Comparison of ENCODE assay signal across 8 mouse cellular contexts in the genomic region with DNA sequence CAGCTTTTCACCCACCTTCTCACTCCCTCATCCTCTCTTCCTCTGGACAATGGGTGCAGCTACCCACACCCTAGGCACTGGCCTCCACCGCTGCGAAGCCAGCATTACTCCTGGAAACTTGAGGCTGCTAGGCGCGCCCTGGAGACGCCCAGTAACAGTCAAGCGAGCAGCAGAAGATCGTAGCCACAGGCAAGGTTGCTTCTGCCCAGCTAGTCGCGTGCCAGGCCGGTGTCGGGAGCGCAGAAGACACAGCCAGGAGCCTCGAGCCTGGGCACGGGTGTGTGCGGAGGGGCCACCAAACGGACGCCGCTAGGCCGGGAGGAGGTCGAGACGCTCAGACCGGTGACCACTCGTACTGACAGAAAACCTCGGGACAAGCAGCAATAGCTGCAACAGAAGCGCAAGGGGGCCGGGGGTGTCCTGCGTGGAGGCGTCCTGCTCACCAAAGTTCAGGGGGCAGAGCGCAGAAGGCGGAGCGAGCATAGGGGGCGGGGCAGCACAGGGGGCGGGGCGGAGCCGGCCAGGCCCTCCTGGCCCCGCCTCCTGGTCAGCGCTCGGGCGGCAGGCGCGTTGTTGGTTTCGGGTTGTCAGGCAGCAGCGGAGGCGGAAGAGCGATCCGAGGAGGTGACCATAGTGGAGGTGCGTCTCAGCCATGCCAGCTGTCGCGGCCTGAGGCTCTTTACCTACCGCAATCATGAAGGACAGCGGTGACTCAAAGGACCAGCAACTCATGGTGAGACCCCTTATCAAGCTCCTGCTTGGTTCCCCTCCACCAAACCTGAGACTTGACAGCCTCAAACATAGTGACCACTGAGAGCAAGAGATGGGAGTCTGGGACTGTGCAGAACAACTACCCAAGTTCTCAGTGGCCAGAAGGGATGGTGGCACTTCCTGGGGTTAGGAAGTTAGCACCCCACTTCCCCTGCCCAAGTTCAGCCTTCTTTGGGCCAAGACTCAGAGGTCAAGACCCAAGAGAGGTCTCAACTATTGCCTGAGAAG. TPM values are rescaled to one million over a fixed set of nuclear protein-coding genes. Genes with fewer than 3 reads are reported as not detected.
DNase-seq lines count a peak whose midpoint lies in the region; ATAC-seq and TF ChIP-seq lines count a peak whose summit lies in the region.

A gene (plus strand): TSS at position 569 of the 999 bp plus-strand sequence.

- peaks cover 11% of the 10 kb centered on the region for H3K4me1 ChIP-seq in hindbrain, embryonic 15.5 days (replicated peaks)
- H3K4me1 ChIP-seq in liver, adult 2 months (ENCODE audit: control insufficient read depth, insufficient read depth, low read length) = peaks cover 3% of the 10 kb centered on the region; the same call in 1 of the 2 replicates
- H3K4me1 ChIP-seq in midbrain, embryonic 15.5 days = peaks cover 10% of the 10 kb centered on the region; the same call in 1 of the 2 replicates
- H3K4me1 ChIP-seq in thymus, adult 2 months (replicated peaks; ENCODE audit: control insufficient read depth, insufficient read depth, low read length) = peaks cover 9% of the 10 kb centered on the region

- no peak for DNase-seq in layer of hippocampus, adult 2 months (ENCODE audit: low spot score in 2 of 2)
- no peak for DNase-seq in layer of hippocampus, postnatal 25 days (ENCODE audit: extremely low spot score in 1 of 2, low spot score in 1 of 2)
- peak; percentile 70 to 74 for DNase-seq in cerebellum, postnatal 10 days
- peak; percentile 85 for DNase-seq in gastrocnemius, adult 2 months
- peak; percentile 42 for DNase-seq in liver, adult 2 months (ENCODE audit: extremely low read depth, low read depth, low spot score)
- peak; percentile 13 for DNase-seq in thymus, adult 2 months

- no peaks in the 10 kb centered on the region for H3K79me2 ChIP-seq in liver, adult 2 months (ENCODE audit: control insufficient read depth, insufficient read depth, low read length)

- peaks cover 23% of the 10 kb centered on the region for H3K27me3 ChIP-seq in hindbrain, embryonic 15.5 days
- 0 out of 2 replicates have a peak, but pooled peaks cover 2% of the 10 kb centered on the region for H3K27me3 ChIP-seq in liver, adult 2 months (ENCODE audit: control insufficient read depth, insufficient read depth, low read length)
- H3K27me3 ChIP-seq in midbrain, embryonic 15.5 days (replicated peaks) = peaks cover 26% of the 10 kb centered on the region; the same call in 1 of the 2 replicates
- H3K27me3 ChIP-seq in thymus, adult 2 months (ENCODE audit: control insufficient read depth, insufficient read depth, low read length) = no peaks in the 10 kb centered on the region; the same call in 1 of the 2 replicates

- H3K4me3 ChIP-seq in layer of hippocampus, adult 2 months = peak within 1 kb of the TSS; percentile 54
- H3K4me3 ChIP-seq in gastrocnemius, adult 2 months = peak within 1 kb of the TSS; percentile 78
- H3K4me3 ChIP-seq in hindbrain, embryonic 15.5 days = peak within 1 kb of the TSS; percentile 48
- H3K4me3 ChIP-seq in liver, adult 2 months (ENCODE audit: insufficient read depth, low read depth, low read length) = peak within 1 kb of the TSS; percentile 58
- H3K4me3 ChIP-seq in midbrain, embryonic 15.5 days = peak within 1 kb of the TSS; percentile 44
- peak within 1 kb of the TSS; percentile 24 for H3K4me3 ChIP-seq in thymus, adult 2 months (ENCODE audit: control insufficient read depth, insufficient read depth, low read length)

- H3K36me3 ChIP-seq in hindbrain, embryonic 15.5 days = no peaks in the 10 kb centered on the region
- no peaks in the 10 kb centered on the region for H3K36me3 ChIP-seq in liver, adult 2 months (ENCODE audit: control insufficient read depth, insufficient read depth, low read length)
- no peaks in the 10 kb centered on the region for H3K36me3 ChIP-seq in midbrain, embryonic 15.5 days (replicated peaks)
- H3K36me3 ChIP-seq in thymus, adult 2 months (ENCODE audit: control insufficient read depth, insufficient read depth, low read length) = no peaks in the 10 kb centered on the region

- ATAC-seq in hindbrain, embryonic 15.5 days (ENCODE audit: low FRiP score, low read depth) = peak; percentile 63
- ATAC-seq in midbrain, embryonic 15.5 days (replicated peaks) = peak; percentile 39; the same call in 1 of the 2 replicates

- TF ChIP-seq POLR2A in liver, adult 2 months (IDR thresholded peaks at IDR 0.05; ENCODE audit: extremely low read depth, insufficient read depth, low read length) = no peak
- no peak for TF ChIP-seq POLR2A in thymus, adult 2 months (IDR thresholded peaks at IDR 0.05; ENCODE audit: control insufficient read depth, extremely low read depth, insufficient read depth, low read length, poor library complexity)

- no peak within 1 kb of the TSS for H3K27ac ChIP-seq in layer of hippocampus, adult 2 months
- peak within 1 kb of the TSS; percentile 84 for H3K27ac ChIP-seq in gastrocnemius, adult 2 months
- H3K27ac ChIP-seq in hindbrain, embryonic 15.5 days (replicated peaks) = no peak within 1 kb of the TSS
- no peak within 1 kb of the TSS for H3K27ac ChIP-seq in liver, adult 2 months (replicated peaks; ENCODE audit: insufficient read depth, low read depth, low read length)
- H3K27ac ChIP-seq in midbrain, embryonic 15.5 days = no peak within 1 kb of the TSS
- no peak within 1 kb of the TSS for H3K27ac ChIP-seq in thymus, adult 2 months (ENCODE audit: control insufficient read depth, insufficient read depth, low read length)

- H3K9ac ChIP-seq in hindbrain, embryonic 15.5 days = peak within 1 kb of the TSS; percentile 29
- peak within 1 kb of the TSS; percentile 35 for H3K9ac ChIP-seq in liver, adult 2 months (ENCODE audit: low read depth, low read length)
- peak within 1 kb of the TSS; percentile 17 for H3K9ac ChIP-seq in midbrain, embryonic 15.5 days

- 2% methylated on average over 45 of the region's 51 CpGs for WGBS in hindbrain, embryonic 15.5 days
- 6% methylated on average over 51 of the region's 51 CpGs for WGBS in liver, adult 2 months
- WGBS in midbrain, embryonic 15.5 days = 3% methylated on average over 51 of the region's 51 CpGs
- WGBS in thymus, adult 2 months = 6% methylated on average over 51 of the region's 51 CpGs

- H3K4me2 ChIP-seq in hindbrain, embryonic 15.5 days = peak within 1 kb of the TSS; percentile 92
- peak within 1 kb of the TSS; percentile 90 for H3K4me2 ChIP-seq in midbrain, embryonic 15.5 days

- no peak for TF ChIP-seq CTCF in layer of hippocampus, adult 2 months (conservative IDR thresholded peaks at IDR 0.05)
- TF ChIP-seq CTCF in gastrocnemius, adult 2 months (IDR thresholded peaks at IDR 0.05) = no peak
- no peak for TF ChIP-seq CTCF in liver, adult 2 months (IDR thresholded peaks at IDR 0.05; ENCODE audit: low read depth, low read length)
- TF ChIP-seq CTCF in thymus, adult 2 months (IDR thresholded peaks at IDR 0.05; ENCODE audit: borderline replicate concordance, control insufficient read depth, extremely low read depth, insufficient read depth, low read length, poor library complexity) = no peak

- intact Hi-C loops in gastrocnemius, adult 2 months (cut with DNase I) = no loop called here

- no peaks in the 10 kb centered on the region for H3K9me3 ChIP-seq in hindbrain, embryonic 15.5 days
- no peaks in the 10 kb centered on the region for H3K9me3 ChIP-seq in midbrain, embryonic 15.5 days

RNA-seq across cellular contexts. Expression of the gene that starts here (rescaled TPM):
- 1 to 10 TPM; 2.9 to 5.4 TPM for total RNA-seq in layer of hippocampus, adult 2 months (2021)
- 10 to 100 TPM in 1 of 2 experiments, 1 to 10 TPM in 1; 6.6 to 11.5 TPM for total RNA-seq in layer of hippocampus, postnatal 25 days (2021)
- under 1 TPM; 0.54 to 0.56 TPM for total RNA-seq in gastrocnemius, adult 2 months (2021)
- polyA plus RNA-seq in hindbrain, embryonic 15.5 days (2015; fragmentation: Nextera tagmentation; extraction: Ambion mirVana) = 0.51 and 0.93 TPM in 2 replicates
- 0.37 and 0.74 TPM in 2 replicates for total RNA-seq in liver, adult 2 months (2014; rRNA removed)
- 0.24 and 0.26 TPM in 2 replicates for polyA plus RNA-seq in liver, adult 2 months (2012; rRNA removed)
- 0.40 and 0.46 TPM in 2 replicates for polyA plus RNA-seq in midbrain, embryonic 15.5 days (2015; fragmentation: Nextera tagmentation; extraction: Ambion mirVana)
- 0.59 and 0.71 TPM in 2 replicates for polyA plus RNA-seq in thymus, adult 2 months (2012; rRNA removed)

Comparison
In these comparisons a context has a peak if more than half of its experiments do, and no peak if none do; other contexts are left out.
1. Peak in DNase-seq, H3K4me3 ChIP-seq and H3K27ac ChIP-seq in gastrocnemius, adult 2 months; RNA of the gene not detected or under 1 TPM.
2. Peak in ATAC-seq, H3K4me3 ChIP-seq, H3K9ac ChIP-seq and H3K4me2 ChIP-seq in hindbrain, embryonic 15.5 days; RNA of the gene not detected or under 1 TPM.
3. Peak in DNase-seq, H3K4me3 ChIP-seq and H3K9ac ChIP-seq in liver, adult 2 months; RNA of the gene not detected or under 1 TPM.
4. Peak in ATAC-seq, H3K4me3 ChIP-seq, H3K9ac ChIP-seq and H3K4me2 ChIP-seq in midbrain, embryonic 15.5 days; RNA of the gene not detected or under 1 TPM.
5. Peak in DNase-seq and H3K4me3 ChIP-seq in thymus, adult 2 months; RNA of the gene not detected or under 1 TPM.
6. DNase-seq: peak in cerebellum, postnatal 10 days (2 of 2); none in layer of hippocampus, adult 2 months (0 of 2) and layer of hippocampus, postnatal 25 days (0 of 2).
7. H3K4me3 ChIP-seq: peak in every context shown above with its lines; median percentile 78 in gastrocnemius, adult 2 months; 58 in liver, adult 2 months; 54 in layer of hippocampus, adult 2 months; 48 in hindbrain, embryonic 15.5 days; 44 in midbrain, embryonic 15.5 days; 24 in thymus, adult 2 months.
8. Peak in every context shown above with its lines, with median percentiles within 50 percentile points of each other: H3K9ac ChIP-seq.